Mouse (Mus musculus) ovary, postnatal 14 days (tissue): ENCODE measurements around the gene Lix1.
"Not testable (repeated sequence)": the region's sequence is repeated elsewhere in the genome, so short reads cannot be mapped to it uniquely, and the experiment has no call there.

Source experiments
- DNase-seq: peaks from one replicate; pipeline ENCODE4 v3.0.0; 2022; ENCODE audit warnings: low spot score

The Lix1 gene

GRCm38 (mm10) chr17:17496234-17496633 lies 93.8 kb downstream of the Lix1 start:
- not testable (repeated sequence) for DNase-seq

GRCm38 (mm10) chr17:17496730-17497129 lies 94.3 kb downstream of the Lix1 start:
- DNase-seq, result no peak

GRCm38 (mm10) chr17:17498848-17499247 lies 96.4 kb downstream of the Lix1 start:
- DNase-seq, result no peak

GRCm38 (mm10) chr17:17499278-17499677 lies 96.8 kb downstream of the Lix1 start:
- no peak for DNase-seq

- no peak for DNase-seq
Observed at GRCm38 (mm10) chr17:17506677-17507076, 104.2 kb downstream of the Lix1 start.
